Mouse (Mus musculus) adrenal gland, adult 18-20 months (tissue): Measurements from ENCODE around the gene Olfr1253. TPM values are rescaled to one million over a fixed set of nuclear protein-coding genes. Genes with fewer than 3 reads are reported as not detected.

Experiments used
- DNase-seq, 2 experiments: peaks; one replicate each; pipeline ENCODE4 v3.0.0; 2021 to 2022; ENCODE audit warnings: low spot score in 2 of 2
- long read RNA-seq, 2 experiments: library from polyadenylated mRNA; stranded (forward); transcript quantifications; one replicate each; pipeline ENCODE4 v2.0.0; 2021
- total RNA-seq, 2 experiments: library from RNA; stranded (reverse); gene quantifications; 1 replicate in 1 of 2; 2 replicates in 1 of 2; pipeline ENCODE4 v1.2.3; 2021

The Olfr1253 gene
- total RNA-seq: not detected
- long read RNA-seq, experiment 1: 0 reads
- long read RNA-seq, experiment 2: 0 reads

GRCm38 (mm10) chr2:89756990-89757389, at the start of gene Olfr1253:
Gene Olfr1253, minus strand, starts transcription at chr2:89757090.
- no peak for DNase-seq

GRCm38 (mm10) chr2:89799583-89799982, 42.7 kb upstream of the Olfr1253 start:
- DNase-seq: no peak

GRCm38 (mm10) chr2:89793519-89793918, 36.6 kb upstream of the Olfr1253 start, which contains the start of gene Olfr1254:
Gene Olfr1254, minus strand, starts transcription at chr2:89793619.
- no peak for DNase-seq

- DNase-seq: no peak
Measured at GRCm38 (mm10) chr2:89724912-89725311, 32.0 kb downstream of the Olfr1253 start, which contains the start of gene Olfr1252. Gene Olfr1252, minus strand, starts transcription at chr2:89725012.

Other genes starting within 250 kb of the Olfr1253 start
- not detected for gene Olfr1243, start 225.6 kb downstream of the Olfr1253 start, total RNA-seq
- not detected for gene Olfr1245, start 178.6 kb downstream of the Olfr1253 start, total RNA-seq
- not detected for gene Olfr1246, start 163.9 kb downstream of the Olfr1253 start, total RNA-seq
- gene Olfr1247, start 143.0 kb downstream of the Olfr1253 start, total RNA-seq: not detected
- not detected for gene Olfr1248, start 138.8 kb downstream of the Olfr1253 start, total RNA-seq
- not detected for gene Olfr1249, start 122.1 kb downstream of the Olfr1253 start, total RNA-seq
- gene Olfr1250, start 95.6 kb downstream of the Olfr1253 start, total RNA-seq: not detected
- not detected for gene Olfr1251, start 85.2 kb downstream of the Olfr1253 start, total RNA-seq
- gene Olfr1252, start 32.1 kb downstream of the Olfr1253 start, total RNA-seq: not detected
- gene Olfr1254, start 36.5 kb upstream of the Olfr1253 start, total RNA-seq: not detected
- gene Olfr1255, start 55.0 kb upstream of the Olfr1253 start, total RNA-seq: not detected
- gene Olfr1256, start 84.5 kb upstream of the Olfr1253 start, total RNA-seq: not detected
- not detected for gene Olfr48, start 91.1 kb upstream of the Olfr1253 start, total RNA-seq
- not detected for gene Olfr1257, start 121.3 kb upstream of the Olfr1253 start, total RNA-seq
- not detected for gene Olfr1258, start 170.2 kb upstream of the Olfr1253 start, total RNA-seq
- not detected for gene Olfr1259, start 191.6 kb upstream of the Olfr1253 start, total RNA-seq
- gene Olfr1260, start 217.2 kb upstream of the Olfr1253 start, total RNA-seq: not detected
- gene Olfr1261, start 234.1 kb upstream of the Olfr1253 start, total RNA-seq: not detected
- not detected for gene Olfr1262, start 243.1 kb upstream of the Olfr1253 start, total RNA-seq